ENCODE assay signal across 8 mouse cellular contexts in genomic region chr17:27909622-27910500, GRCm38 (mm10). TPM values are rescaled to one million over a fixed set of nuclear protein-coding genes. Genes with fewer than 3 reads are reported as not detected.
DNase-seq lines count a peak whose midpoint lies in the region; ATAC-seq and TF ChIP-seq lines count a peak whose summit lies in the region.

Gene Taf11, minus strand, starts transcription at chr17:27909844.

- ATAC-seq in frontal cortex, adult (ENCODE audit: low TSS enrichment): peak; percentile 62
- peak; percentile 18 for ATAC-seq in megakaryocyte progenitor cell, adult 5-6 weeks (replicated peaks; ENCODE audit: poor library complexity)

- DNase-seq in lung, adult 2 months: no peak
- no peak for DNase-seq in lung, postnatal 14 days
- DNase-seq in cerebellum, adult 8-10 months: peak; percentile 78
- no peak for DNase-seq in hindbrain, embryonic 10.5 days (ENCODE audit: low spot score)
- DNase-seq in left cerebral cortex, adult 8-10 months (ENCODE audit: low spot score in 2 of 2): peak; percentile 61 to 85
- peak; percentile 65 for DNase-seq in splenic B cell, adult 2 months (ENCODE audit: low read depth, low spot score)

- no peak for TF ChIP-seq CTCF in lung, adult 2 months (IDR thresholded peaks at IDR 0.05; ENCODE audit: insufficient read depth, low read length)

- H3K4me1 ChIP-seq in lung, adult 2 months (ENCODE audit: control insufficient read depth, insufficient read depth, low read length): peaks cover 11% of the 10 kb centered on the region
- peaks cover 39% of the 10 kb centered on the region for H3K4me1 ChIP-seq in hindbrain, embryonic 10.5 days (replicated peaks)

- H3K9me3 ChIP-seq in hindbrain, embryonic 10.5 days: no peaks in the 10 kb centered on the region

- no peak for TF ChIP-seq POLR2A in lung, adult 2 months (IDR thresholded peaks at IDR 0.05; ENCODE audit: borderline replicate concordance, extremely low read depth, low read depth, low read length)

- 2% methylated on average over 53 of the region's 53 CpGs for WGBS in lung, adult 2 months
- WGBS in hindbrain, embryonic 10.5 days: 2% methylated on average over 53 of the region's 53 CpGs

- peak within 1 kb of the TSS; percentile 93 for H3K4me3 ChIP-seq in lung, adult 2 months (replicated peaks; ENCODE audit: extremely low read depth, low read depth, low read length)
- H3K4me3 ChIP-seq in hindbrain, embryonic 10.5 days: peak within 1 kb of the TSS; percentile 99

- H3K27me3 ChIP-seq in hindbrain, embryonic 10.5 days (ENCODE audit: insufficient read depth, poor library complexity, severe bottlenecking): no peaks in the 10 kb centered on the region
- H3K27me3 ChIP-seq in splenic B cell, adult 2 months (ENCODE audit: control insufficient read depth, insufficient read depth, low read length, poor library complexity, severe bottlenecking): no peaks in the 10 kb centered on the region

- peaks cover 22% of the 10 kb centered on the region for H3K36me3 ChIP-seq in hindbrain, embryonic 10.5 days
- H3K36me3 ChIP-seq in splenic B cell, adult 2 months (ENCODE audit: control insufficient read depth, insufficient read depth, low read length, poor library complexity, severe bottlenecking): no peaks in the 10 kb centered on the region

- peak within 1 kb of the TSS; percentile 90 for H3K27ac ChIP-seq in hindbrain, embryonic 10.5 days

RNA-seq across cellular contexts. Expression of gene Taf11, which starts in this region (rescaled TPM):
- polyA plus RNA-seq in lung, adult 2 months (2012; rRNA removed): 8.3 and 11.5 TPM in 2 replicates
- 81.0 and 90.4 TPM in 2 replicates for polyA plus RNA-seq in hindbrain, embryonic 10.5 days (2016; fragmentation: Nextera tagmentation; extraction: Ambion mirVana)
- 10 to 100 TPM; 40.6 to 47.8 (median 46.2) TPM for total RNA-seq in left cerebral cortex, adult 8-10 months (2022)
- total RNA-seq in megakaryocyte progenitor cell, adult 5-6 weeks (2015): 60.7 and 61.8 TPM in 2 replicates
- total RNA-seq in megakaryocyte progenitor cell, adult 5-6 weeks (2017): 29.6 and 30.4 TPM in 2 replicates

Comparison
In these comparisons a context has a peak if more than half of its experiments do, and no peak if none do; other contexts are left out.
1. DNase-seq: peak in cerebellum, adult 8-10 months (single experiment), left cerebral cortex, adult 8-10 months (2 of 2) and splenic B cell, adult 2 months (single experiment); none in lung, adult 2 months (single experiment), lung, postnatal 14 days (single experiment) and hindbrain, embryonic 10.5 days (single experiment).